Mouse (Mus musculus) left cerebral cortex, adult 9 months (tissue): Measurements from ENCODE around the gene Hoxb5.

Experiments used
- DNase-seq, 2 experiments: peaks; one replicate each; pipeline ENCODE4 v3.0.0; 2022; ENCODE audit warnings: low spot score in 2 of 2

Gene Hoxb5

GRCm38 (mm10) chr11:96288455-96289221, 14.5 kb upstream of the Hoxb5 start:
- no peak for DNase-seq

- no peak for DNase-seq
Measured at GRCm38 (mm10) chr11:96289293-96289692, 13.8 kb upstream of the Hoxb5 start.

GRCm38 (mm10) chr11:96289837-96290236, 13.3 kb upstream of the Hoxb5 start:
- DNase-seq: no peak

GRCm38 (mm10) chr11:96290705-96291355, 12.3 kb upstream of the Hoxb5 start:
- DNase-seq: no peak

- DNase-seq: no peak
Measured at GRCm38 (mm10) chr11:96291681-96292564, 11.2 kb upstream of the Hoxb5 start, which contains the start of gene Hoxb6. Hoxb6 (plus strand) TSS chr11:96292476.

- no peak for DNase-seq
Measured at GRCm38 (mm10) chr11:96292565-96293301, 10.4 kb upstream of the Hoxb5 start.

- no peak for DNase-seq
Measured at GRCm38 (mm10) chr11:96293302-96293921, 9.7 kb upstream of the Hoxb5 start.

- DNase-seq: peak in 1 of 2 experiments; percentile 44
Measured at GRCm38 (mm10) chr11:96294245-96295091, 8.7 kb upstream of the Hoxb5 start.

GRCm38 (mm10) chr11:96295092-96295835, 7.9 kb upstream of the Hoxb5 start:
- DNase-seq: no peak

- no peak for DNase-seq
Measured at GRCm38 (mm10) chr11:96296997-96297396, 6.1 kb upstream of the Hoxb5 start.

GRCm38 (mm10) chr11:96297428-96297827, 5.7 kb upstream of the Hoxb5 start:
- DNase-seq: no peak

- no peak for DNase-seq
Measured at GRCm38 (mm10) chr11:96297968-96298635, 5.0 kb upstream of the Hoxb5 start.

GRCm38 (mm10) chr11:96298895-96299667, 4.1 kb upstream of the Hoxb5 start:
- no peak for DNase-seq

- DNase-seq: no peak
Measured at GRCm38 (mm10) chr11:96299781-96300180, 3.4 kb upstream of the Hoxb5 start.

- DNase-seq: no peak
Measured at GRCm38 (mm10) chr11:96300354-96301063, 2.6 kb upstream of the Hoxb5 start.

GRCm38 (mm10) chr11:96301064-96301431, 2.1 kb upstream of the Hoxb5 start:
- no peak for DNase-seq

GRCm38 (mm10) chr11:96301837-96302236, 1.3 kb upstream of the Hoxb5 start:
- DNase-seq: peak; percentile 11 to 31
